Mouse (Mus musculus): ENCODE measurements at regions not wholly inside any gene's neighbourhood (a gene's known extent, or its start where the extent isn't known, plus 50 kb on each side); places are given as distances from the start of the nearest gene placed in this dataset.

GRCm38 (mm10) chr11:37623290-37623689, 387.5 kb upstream of the Tenm2 start:
- DNase-seq: no peak

DNA sequence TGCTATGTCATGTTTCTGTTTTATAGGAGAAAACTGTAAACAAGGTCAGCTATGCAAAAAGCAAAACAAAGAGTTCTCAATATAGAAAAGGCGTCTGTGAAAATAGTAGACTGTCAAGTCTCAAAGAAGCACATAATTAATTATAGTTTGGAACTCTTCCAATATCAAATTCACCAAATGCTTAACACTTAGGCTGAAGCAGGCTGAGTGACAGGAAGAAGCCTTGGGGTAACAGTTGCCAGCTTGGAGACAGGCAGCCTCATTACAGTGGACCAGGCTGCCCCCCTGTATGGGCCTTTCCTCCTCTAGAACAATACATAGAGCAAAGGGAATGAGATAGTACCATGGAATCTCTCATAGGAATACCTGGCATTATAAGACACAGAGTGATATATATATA, 364.8 kb upstream of the Tenm2 start:
- DNase-seq: no peak

DNA sequence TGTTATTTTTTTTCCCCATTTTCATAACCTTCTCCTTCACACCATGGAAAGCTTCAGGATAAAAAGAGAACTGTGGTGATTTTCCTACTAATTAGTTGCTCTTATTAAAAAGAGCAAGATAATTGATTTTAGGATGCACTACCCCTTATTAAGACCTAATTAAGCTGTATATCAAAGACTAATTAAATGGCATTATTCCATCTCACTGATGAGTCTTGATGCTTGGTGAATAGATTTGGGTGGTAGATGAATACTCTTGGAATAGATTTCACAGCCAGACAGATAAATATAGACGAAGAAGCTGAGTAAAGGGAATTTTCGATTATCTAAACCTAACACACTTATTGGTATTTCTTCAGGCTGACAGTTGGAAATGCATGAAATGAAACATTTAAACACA, 346.5 kb upstream of the Tenm2 start:
- DNase-seq: no peak

DNA sequence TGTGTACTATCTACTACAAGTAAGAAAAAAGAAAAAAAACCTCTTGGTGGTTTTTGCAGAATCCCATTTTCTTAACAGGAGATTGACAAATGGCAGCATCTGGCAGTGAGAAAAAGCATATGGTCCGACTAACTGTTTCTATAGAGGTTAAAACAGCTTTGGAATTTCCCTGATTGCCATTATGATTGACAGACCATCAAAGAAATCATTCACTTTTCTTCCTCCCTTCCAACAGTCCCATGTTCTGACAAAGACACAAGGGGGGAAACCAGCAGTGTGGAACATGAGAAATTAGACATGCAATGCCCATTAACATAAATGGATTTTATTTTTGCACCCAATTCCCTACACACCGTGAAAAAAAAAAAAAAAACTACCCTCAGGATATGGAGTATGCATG, 297.9 kb upstream of the Tenm2 start:
- no peak for DNase-seq

GRCm38 (mm10) chr11:37532476-37532875, 296.7 kb upstream of the Tenm2 start:
- DNase-seq: peak; percentile 3

GRCm38 (mm10) chr11:37498463-37499015, 262.8 kb upstream of the Tenm2 start:
- DNase-seq: no peak

- no peak for DNase-seq
Measured at GRCm38 (mm10) chr11:37497874-37498273, 262.1 kb upstream of the Tenm2 start.

DNA sequence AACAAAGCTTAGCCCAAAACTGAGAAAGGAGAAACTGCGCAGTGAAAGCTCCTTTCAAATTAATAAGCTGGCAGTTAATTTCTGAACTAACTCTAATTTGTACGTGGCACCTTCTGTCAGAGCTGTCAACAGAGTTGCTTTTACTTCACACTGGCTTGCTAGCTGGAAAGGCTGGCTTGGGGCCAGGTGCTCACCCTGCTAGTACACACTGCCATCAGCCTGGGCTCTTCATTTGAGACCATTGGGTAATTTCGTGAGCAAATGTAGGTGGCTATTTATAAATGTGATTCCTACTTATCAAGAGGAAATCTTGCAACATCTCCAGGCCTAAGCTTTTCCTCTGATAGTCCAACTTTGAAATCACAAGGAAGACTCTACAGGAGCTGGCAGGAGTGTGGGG, 244.5 kb upstream of the Tenm2 start:
- DNase-seq: peak; percentile 8

- DNase-seq: no peak
Measured at GRCm38 (mm10) chr11:37478970-37479482, 243.3 kb upstream of the Tenm2 start.

DNA sequence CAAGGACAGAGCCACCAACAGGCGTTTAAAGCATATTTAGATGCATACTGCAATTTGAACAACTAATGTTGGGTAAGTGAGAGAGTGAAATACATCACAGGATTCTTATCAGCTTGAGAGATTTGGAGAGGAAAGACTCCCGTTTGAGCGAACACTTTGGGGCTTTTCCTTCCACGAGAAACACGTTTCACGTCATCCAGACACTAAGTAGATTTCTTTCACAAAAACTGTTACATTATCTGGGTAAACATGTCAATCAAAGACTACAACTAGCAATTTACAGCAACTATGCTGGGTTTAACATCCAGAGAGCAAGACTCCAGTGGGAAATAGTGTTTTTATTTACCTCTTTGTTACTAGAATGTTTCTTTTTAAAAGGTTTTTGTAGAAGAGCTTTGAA, 238.3 kb upstream of the Tenm2 start:
- no peak for DNase-seq

DNA sequence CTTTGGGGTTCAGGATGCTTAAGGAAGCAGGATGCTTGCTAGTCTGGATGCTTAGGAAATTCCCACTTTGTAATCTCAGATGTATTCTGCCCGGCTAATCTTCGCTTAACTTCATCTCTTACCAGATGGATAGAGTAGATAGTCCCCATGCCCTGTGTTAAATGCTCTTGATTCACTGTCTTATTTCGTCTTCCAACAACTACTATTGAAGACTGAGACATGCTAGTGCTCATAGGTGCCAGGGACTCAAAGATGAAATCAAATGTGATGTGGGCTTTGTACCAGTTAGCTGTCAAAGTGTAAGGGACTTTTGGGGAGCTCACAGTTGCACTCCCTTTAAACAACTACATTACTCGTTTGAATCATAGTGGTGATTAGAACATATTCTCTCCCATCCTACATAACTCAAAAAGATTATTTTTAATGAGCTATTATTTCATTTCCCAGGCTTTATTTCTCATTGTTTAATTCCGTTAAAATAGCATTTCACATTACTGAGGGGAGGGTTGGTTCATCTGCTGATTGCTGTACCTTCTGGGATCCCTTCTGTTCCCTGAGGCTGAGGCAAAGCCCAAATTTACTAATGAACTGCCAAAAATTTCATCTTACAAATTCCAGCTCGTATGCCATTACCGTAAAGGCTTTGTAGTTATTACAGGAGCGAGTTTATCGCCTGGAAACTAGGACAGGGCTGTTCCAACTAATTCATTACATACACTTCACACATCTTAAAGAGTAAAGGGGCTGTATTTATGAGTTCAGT, 228.1 kb upstream of the Tenm2 start:
- DNase-seq: no peak

DNA sequence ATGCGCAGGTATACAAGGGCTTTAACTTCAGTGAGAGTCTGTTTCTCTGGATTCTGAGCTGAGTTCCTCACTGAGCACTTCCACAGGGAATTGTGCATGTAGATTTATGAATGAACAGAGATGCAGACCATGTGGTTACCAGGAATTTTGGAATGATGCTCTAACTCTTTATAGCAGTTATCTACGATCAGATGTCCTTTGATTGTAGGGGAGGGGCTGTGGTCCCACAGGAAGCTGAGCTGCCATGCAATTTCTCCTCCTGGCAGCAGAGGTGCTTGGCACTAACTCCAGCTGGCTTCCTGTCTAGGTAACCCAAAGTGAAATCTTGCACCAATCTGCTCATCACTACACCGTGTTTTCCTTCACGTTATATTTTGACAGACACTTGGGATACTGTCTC, 226.6 kb upstream of the Tenm2 start:
- no peak for DNase-seq

DNA sequence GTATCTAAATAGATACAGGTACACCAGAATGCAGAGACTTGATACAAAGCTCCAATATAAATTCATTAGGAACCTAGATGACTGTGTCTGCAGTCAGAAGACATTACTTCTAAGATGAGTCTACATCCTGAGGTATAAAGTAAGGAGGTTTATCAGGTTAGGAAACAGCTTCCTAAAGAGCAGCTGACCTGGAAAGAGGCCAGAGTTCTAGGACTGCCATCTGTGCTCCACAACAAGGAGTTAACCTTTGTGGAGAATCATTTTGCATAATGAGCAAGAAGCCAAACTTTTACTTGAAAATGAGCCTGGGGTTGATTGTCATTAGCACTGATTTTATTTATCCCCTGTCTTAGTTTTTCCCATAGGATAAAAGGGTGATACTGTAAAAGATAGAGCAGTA, 211.6 kb upstream of the Tenm2 start:
- no peak for DNase-seq

DNA sequence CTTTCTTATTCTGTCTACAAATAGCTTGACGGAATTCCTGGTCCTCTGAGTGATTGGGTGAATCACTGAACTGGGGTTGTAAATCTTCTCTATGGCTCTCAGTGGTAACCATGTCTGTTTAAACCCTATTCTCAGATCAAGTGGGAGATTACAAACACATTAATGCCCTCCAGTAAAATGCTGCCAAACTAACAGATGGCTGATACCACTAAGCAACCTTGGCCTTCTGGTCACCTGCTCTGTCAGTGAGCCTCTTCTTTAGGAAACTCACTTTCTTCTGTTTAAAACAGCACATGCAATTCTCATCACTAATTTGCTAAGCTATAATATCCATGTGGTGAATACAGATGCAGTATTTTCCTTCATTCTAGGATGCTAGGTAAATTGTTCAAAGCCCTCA, 210.9 kb upstream of the Tenm2 start:
- no peak for DNase-seq

GRCm38 (mm10) chr11:37442781-37443180, 207.0 kb upstream of the Tenm2 start:
- no peak for DNase-seq

DNA sequence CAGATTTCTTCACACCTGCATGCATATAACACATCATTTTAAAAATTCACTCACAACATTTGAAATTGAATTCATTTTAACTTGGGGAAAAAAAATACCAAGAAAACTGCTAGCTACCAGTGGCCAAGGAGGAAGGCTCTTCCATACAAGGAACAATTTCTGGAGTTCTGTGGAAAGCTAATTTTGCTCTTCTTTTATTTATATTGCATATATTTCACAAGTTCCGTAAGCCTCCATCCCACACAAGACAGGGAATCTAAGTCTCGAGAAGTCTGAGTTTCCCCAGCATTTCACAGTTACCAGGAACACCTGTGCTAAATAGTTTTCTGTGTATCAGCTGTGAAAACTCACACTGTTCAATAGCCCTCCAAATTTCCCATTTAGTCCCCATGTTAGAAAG, 198.8 kb upstream of the Tenm2 start:
- DNase-seq: no peak

GRCm38 (mm10) chr11:37424312-37425169, 188.8 kb upstream of the Tenm2 start:
- DNase-seq: no peak

DNA sequence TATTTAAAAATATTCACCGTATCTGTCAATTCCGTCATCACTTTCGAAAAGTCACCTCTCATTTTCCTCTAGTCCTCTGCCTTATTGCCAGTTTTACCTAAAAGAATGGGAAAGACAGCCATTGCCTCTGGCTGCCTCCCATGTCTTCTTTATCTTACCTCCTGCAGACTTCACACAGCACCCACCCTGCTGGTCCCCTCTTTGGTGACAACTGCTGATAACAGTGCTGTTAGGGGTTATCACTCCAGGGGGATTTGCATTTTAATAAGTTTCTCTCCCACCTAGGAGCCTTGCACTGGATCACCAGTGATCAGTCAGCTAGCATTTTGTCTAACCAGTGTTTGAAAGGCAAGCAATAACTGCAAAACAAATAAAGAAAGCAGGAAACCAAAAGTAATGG, 177.1 kb upstream of the Tenm2 start:
- DNase-seq: no peak

GRCm38 (mm10) chr11:37367971-37368370, 132.2 kb upstream of the Tenm2 start:
- DNase-seq: no peak

- peak; percentile 8 for DNase-seq
Measured at GRCm38 (mm10) chr11:37364430-37364829, 128.7 kb upstream of the Tenm2 start.

GRCm38 (mm10) chr11:37355074-37355473, 119.3 kb upstream of the Tenm2 start:
- DNase-seq: no peak

GRCm38 (mm10) chr11:37309691-37310090, 73.9 kb upstream of the Tenm2 start:
- no peak for DNase-seq

GRCm38 (mm10) chr11:37306656-37307055, 70.9 kb upstream of the Tenm2 start:
- DNase-seq: no peak

Measured in adrenal gland, adult 2 months (tissue).